Mouse (Mus musculus): ENCODE data around the gene Cypt12. TPM values are rescaled to one million over a fixed set of nuclear protein-coding genes. Genes with fewer than 3 reads are reported as not detected.

Cypt12 gene
- polyA plus RNA-seq (2015; fragmentation: Nextera tagmentation; extraction: Ambion mirVana) = not detected in 2 replicates

- Histone ChIP-seq H3K36me3 (ENCODE audit: control insufficient read depth, insufficient read depth, low read length) (no peaks in the 10 kb centered on the region), H3K9ac (ENCODE audit: low read length) (no peak within 1 kb of the TSS)
Measured at GRCm38 (mm10) chr3:17948299-17948698, at the start of gene Cypt12. Gene Cypt12, plus strand, starts transcription at chr3:17948410.

GRCm38 (mm10) chr3:17913796-17914195 is 34.4 kb upstream of the Cypt12 start:
- Histone ChIP-seq H3K9me3 (replicated peaks; ENCODE audit: control insufficient read depth, low read length) (no peaks in the 10 kb centered on the region), H3K9ac (ENCODE audit: low read length) (no peak overlapping the region), H3K4me1 (ENCODE audit: control insufficient read depth, insufficient read depth, low read length) (no peaks in the 10 kb centered on the region), H3K36me3 (ENCODE audit: control insufficient read depth, insufficient read depth, low read length) (no peaks in the 10 kb centered on the region), H3K4me2 (ENCODE audit: low read depth, low read length) (no peak overlapping the region), H3K27ac (ENCODE audit: low read length) (no peak overlapping the region), H3K27me3 (ENCODE audit: control insufficient read depth, insufficient read depth, low read length) (no peaks in the 10 kb centered on the region), H3K4me3 (replicated peaks; ENCODE audit: low read length) (no peak overlapping the region)
- ATAC-seq (ENCODE audit: insufficient read depth, low FRiP score) = no peak

More at GRCm38 (mm10) chr3:17948299-17948698, at the start of gene Cypt12:
- H3K27me3 ChIP-seq (ENCODE audit: control insufficient read depth, insufficient read depth, low read length) = no peaks in the 10 kb centered on the region
- no peak for ATAC-seq (ENCODE audit: insufficient read depth, low FRiP score)
- no peak within 1 kb of the TSS for H3K27ac ChIP-seq (ENCODE audit: low read length)
- H3K4me2 ChIP-seq (ENCODE audit: low read depth, low read length) = no peak within 1 kb of the TSS
- H3K4me1 ChIP-seq (ENCODE audit: control insufficient read depth, insufficient read depth, low read length) = no peaks in the 10 kb centered on the region
- 92% methylated on average over 13 of the region's 13 CpGs for WGBS
- no peaks in the 10 kb centered on the region for H3K9me3 ChIP-seq (replicated peaks; ENCODE audit: control insufficient read depth, low read length)
- H3K4me3 ChIP-seq (replicated peaks; ENCODE audit: low read length) = no peak within 1 kb of the TSS

- 82% methylated on average over 2 of the region's 2 CpGs for whole genome bisulfite sequencing
- H3K9ac ChIP-seq (ENCODE audit: low read length) = no peak overlapping the region
- H3K27ac ChIP-seq (ENCODE audit: low read length) = no peak overlapping the region
- no peaks in the 10 kb centered on the region for H3K9me3 ChIP-seq (replicated peaks; ENCODE audit: control insufficient read depth, low read length)
- H3K4me1 ChIP-seq (ENCODE audit: control insufficient read depth, insufficient read depth, low read length) = no peaks in the 10 kb centered on the region
- no peak overlapping the region for H3K4me3 ChIP-seq (replicated peaks; ENCODE audit: low read length)
- H3K27me3 ChIP-seq (ENCODE audit: control insufficient read depth, insufficient read depth, low read length) = no peaks in the 10 kb centered on the region
- no peak overlapping the region for H3K4me2 ChIP-seq (ENCODE audit: low read depth, low read length)
- no peak for ATAC-seq (ENCODE audit: insufficient read depth, low FRiP score)
- no peaks in the 10 kb centered on the region for H3K36me3 ChIP-seq (ENCODE audit: control insufficient read depth, insufficient read depth, low read length)
Measured at GRCm38 (mm10) chr3:17940206-17940605, 8.0 kb upstream of the Cypt12 start.
